Mouse (Mus musculus): ENCODE measurements around the gene Nol6. TPM values are rescaled to one million over a fixed set of nuclear protein-coding genes. Genes with fewer than 3 reads are reported as not detected.

Nol6 gene
- total and polyA plus RNA-seq, 2 experiments from 2014 or later: 7.3 to 39.8 TPM

- H3K9me3 ChIP-seq (replicated peaks; ENCODE audit: control insufficient read depth, low read length): no peaks in the 10 kb centered on the region
Observed at GRCm38 (mm10) chr4:41107440-41107839, 16.8 kb downstream of the Nol6 start.

GRCm38 (mm10) chr4:41102901-41103300 is 21.4 kb downstream of the Nol6 start:
- H3K9ac ChIP-seq (replicated peaks; ENCODE audit: low read depth, low read length): no peak overlapping the region
- H3K4me2 ChIP-seq (ENCODE audit: low read depth, low read length): no peak overlapping the region
- no peak overlapping the region for H3K4me3 ChIP-seq (ENCODE audit: low read depth, low read length)
- TF ChIP-seq CTCF (IDR thresholded peaks at IDR 0.05; ENCODE audit: low read depth) (no peak), EP300 (IDR thresholded peaks at IDR 0.05; ENCODE audit: low read depth) (no peak)
- ATAC-seq (ENCODE audit: insufficient read depth, low read depth): no peak
- peaks cover 12% of the 10 kb centered on the region; the same call in 1 of the 2 replicates for H3K27me3 ChIP-seq (ENCODE audit: control insufficient read depth, insufficient read depth, low read length)
- DNase-seq (ENCODE audit: low spot score): no peak
- peaks cover 8% of the 10 kb centered on the region for H3K4me1 ChIP-seq (ENCODE audit: control insufficient read depth, insufficient read depth)
- H3K9me3 ChIP-seq (replicated peaks; ENCODE audit: control insufficient read depth, low read length): no peaks in the 10 kb centered on the region
- no peaks in the 10 kb centered on the region for H3K36me3 ChIP-seq (replicated peaks; ENCODE audit: control insufficient read depth, insufficient read depth, low read length)
- no peak overlapping the region for H3K27ac ChIP-seq (ENCODE audit: low read depth)

More at GRCm38 (mm10) chr4:41107440-41107839, 16.8 kb downstream of the Nol6 start:
- Histone ChIP-seq H3K4me3 (ENCODE audit: low read depth, low read length) (no peak overlapping the region), H3K4me2 (ENCODE audit: low read depth, low read length) (no peak overlapping the region), H3K27ac (ENCODE audit: low read depth) (no peak overlapping the region), H3K27me3 (ENCODE audit: control insufficient read depth, insufficient read depth, low read length) (no peaks in the 10 kb centered on the region), H3K9ac (replicated peaks; ENCODE audit: low read depth, low read length) (no peak overlapping the region), H3K36me3 (replicated peaks; ENCODE audit: control insufficient read depth, insufficient read depth, low read length) (no peaks in the 10 kb centered on the region), H3K4me1 (ENCODE audit: control insufficient read depth, insufficient read depth) (no peaks in the 10 kb centered on the region)
- DNase-seq (ENCODE audit: low spot score): no peak
- no peak for ATAC-seq (ENCODE audit: insufficient read depth, low read depth)
- 42% methylated on average over 4 of the region's 4 CpGs for WGBS
- no peak for TF ChIP-seq CTCF (IDR thresholded peaks at IDR 0.05; ENCODE audit: low read depth)
- no peak for TF ChIP-seq EP300 (IDR thresholded peaks at IDR 0.05; ENCODE audit: low read depth)

GRCm38 (mm10) chr4:41100986-41101385 is 23.3 kb downstream of the Nol6 start:
- Histone ChIP-seq H3K9ac (replicated peaks; ENCODE audit: low read depth, low read length) (no peak overlapping the region), H3K36me3 (replicated peaks; ENCODE audit: control insufficient read depth, insufficient read depth, low read length) (no peaks in the 10 kb centered on the region), H3K4me2 (ENCODE audit: low read depth, low read length) (no peak overlapping the region), H3K4me3 (ENCODE audit: low read depth, low read length) (no peak overlapping the region), H3K9me3 (replicated peaks; ENCODE audit: control insufficient read depth, low read length) (no peaks in the 10 kb centered on the region), H3K4me1 (ENCODE audit: control insufficient read depth, insufficient read depth) (peaks cover 13% of the 10 kb centered on the region), H3K27ac (ENCODE audit: low read depth) (no peak overlapping the region), H3K27me3 (ENCODE audit: control insufficient read depth, insufficient read depth, low read length) (peaks cover 23% of the 10 kb centered on the region)
- no peak for TF ChIP-seq EP300 (IDR thresholded peaks at IDR 0.05; ENCODE audit: low read depth)
- no peak for TF ChIP-seq CTCF (IDR thresholded peaks at IDR 0.05; ENCODE audit: low read depth)
- 38% methylated on average over 1 of the region's 1 CpGs for WGBS
- no peak for DNase-seq (ENCODE audit: low spot score)
- ATAC-seq (ENCODE audit: insufficient read depth, low read depth): no peak

GRCm38 (mm10) chr4:41098577-41098951 is 25.7 kb downstream of the Nol6 start:
- ATAC-seq (ENCODE audit: insufficient read depth, low read depth) (0 out of 2 replicates have a peak, but pooled peaks have one; percentile 7), DNase-seq (ENCODE audit: low spot score) (no peak)
- peak overlapping the region; percentile 69 for H3K4me2 ChIP-seq (ENCODE audit: low read depth, low read length)
- peak overlapping the region; percentile 39 for H3K4me3 ChIP-seq (ENCODE audit: low read depth, low read length)
- TF ChIP-seq EP300 (IDR thresholded peaks at IDR 0.05; ENCODE audit: low read depth): no peak
- TF ChIP-seq CTCF (IDR thresholded peaks at IDR 0.05; ENCODE audit: low read depth): no peak
- peaks cover 23% of the 10 kb centered on the region for H3K4me1 ChIP-seq (ENCODE audit: control insufficient read depth, insufficient read depth)
- 19% methylated on average over 11 of the region's 11 CpGs for WGBS
- H3K9ac ChIP-seq (replicated peaks; ENCODE audit: low read depth, low read length): no peak overlapping the region
- no peaks in the 10 kb centered on the region for H3K36me3 ChIP-seq (replicated peaks; ENCODE audit: control insufficient read depth, insufficient read depth, low read length)
- H3K27me3 ChIP-seq (ENCODE audit: control insufficient read depth, insufficient read depth, low read length): peaks cover 27% of the 10 kb centered on the region
- no peak overlapping the region for H3K27ac ChIP-seq (ENCODE audit: low read depth)
- H3K9me3 ChIP-seq (replicated peaks; ENCODE audit: control insufficient read depth, low read length): no peaks in the 10 kb centered on the region

- H3K27ac ChIP-seq (ENCODE audit: low read depth): no peak within 1 kb of the TSS
- H3K36me3 ChIP-seq (replicated peaks; ENCODE audit: control insufficient read depth, insufficient read depth, low read length): no peaks in the 10 kb centered on the region
- 2% methylated on average over 42 of the region's 42 CpGs for WGBS
- H3K9me3 ChIP-seq (replicated peaks; ENCODE audit: control insufficient read depth, low read length): no peaks in the 10 kb centered on the region
- peaks cover 27% of the 10 kb centered on the region for H3K27me3 ChIP-seq (ENCODE audit: control insufficient read depth, insufficient read depth, low read length)
- no peak for TF ChIP-seq EP300 (IDR thresholded peaks at IDR 0.05; ENCODE audit: low read depth)
- TF ChIP-seq CTCF (IDR thresholded peaks at IDR 0.05; ENCODE audit: low read depth): no peak
- H3K4me2 ChIP-seq (ENCODE audit: low read depth, low read length): peak within 1 kb of the TSS; percentile 69
- ATAC-seq (ENCODE audit: insufficient read depth, low read depth) (peak; percentile 22; the same call in 1 of the 2 replicates), DNase-seq (ENCODE audit: low spot score) (peak; percentile 14)
- H3K9ac ChIP-seq (replicated peaks; ENCODE audit: low read depth, low read length): peak within 1 kb of the TSS; percentile 18; the same call in 1 of the 2 replicates
- peaks cover 23% of the 10 kb centered on the region for H3K4me1 ChIP-seq (ENCODE audit: control insufficient read depth, insufficient read depth)
- H3K4me3 ChIP-seq (ENCODE audit: low read depth, low read length): peak within 1 kb of the TSS; percentile 39
Observed at GRCm38 (mm10) chr4:41097871-41098576, 26.2 kb downstream of the Nol6 start, which contains the start of gene Aqp3. Gene Aqp3, minus strand, starts transcription at chr4:41098183.
